In the genomic region with DNA sequence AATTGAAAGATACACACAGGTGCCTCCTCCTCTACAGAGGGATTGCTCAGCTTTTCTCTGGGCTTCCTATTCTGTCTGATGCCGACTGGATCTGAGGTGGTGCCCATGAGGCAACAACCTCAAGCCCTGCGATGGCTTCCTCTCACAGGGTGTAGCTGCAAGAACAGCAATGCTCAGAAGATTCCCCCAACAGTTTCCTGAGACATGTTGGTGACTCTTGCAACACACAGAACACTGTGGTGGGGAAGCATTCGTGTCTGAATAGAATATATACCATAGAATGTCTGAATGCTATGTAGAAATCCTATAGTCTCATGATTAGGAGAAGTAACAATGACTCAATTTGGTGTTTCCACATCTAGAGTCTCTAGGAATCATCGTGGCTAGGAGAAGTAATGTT, we compare ENCODE assay signal across 27 mouse cellular contexts. TPM values are rescaled to one million over a fixed set of nuclear protein-coding genes. Genes with fewer than 3 reads are reported as not detected.
"Had no signal": no experiment of that assay in that cellular context is flagged by ENCODE, and none has a peak within 500 bp of the region (broad histone marks: within the 10 kb centered on the region; RNA-seq: fewer than 3 reads in every experiment).

No protein-coding gene starts in this region.

- H3K27ac ChIP-seq: lung, embryonic 15.5 days; macrophage; midbrain, embryonic 12.5 days; neural tube, embryonic 13.5 days; neural tube, embryonic 15.5 days had no signal

- H3K4me1 ChIP-seq: lung, embryonic 15.5 days; midbrain, embryonic 12.5 days; neural tube, embryonic 13.5 days; neural tube, embryonic 15.5 days had no signal

- H3K4me3 ChIP-seq: lung, embryonic 15.5 days; megakaryocyte, embryonic 14.5 days; midbrain, embryonic 12.5 days; myocyte; neural tube, embryonic 13.5 days; neural tube, embryonic 15.5 days had no signal

- ATAC-seq: liver, postnatal 0 days; midbrain, embryonic 16.5 days had no signal

- H3K27me3 ChIP-seq: lung, embryonic 15.5 days; midbrain, embryonic 12.5 days; neural tube, embryonic 13.5 days; neural tube, embryonic 15.5 days had no signal

- H3K4me2 ChIP-seq: lung, embryonic 15.5 days; midbrain, embryonic 12.5 days; neural tube, embryonic 13.5 days; neural tube, embryonic 15.5 days had no signal

- H3K36me3 ChIP-seq: lung, embryonic 15.5 days; midbrain, embryonic 12.5 days; neural tube, embryonic 13.5 days; neural tube, embryonic 15.5 days had no signal

- DNase-seq: lung, adult 2 months; lung, postnatal 14 days; lung, postnatal 36 days; midbrain, embryonic 14.5 days; retina, postnatal 1 day; right cerebral cortex, adult 18-20 months; right cerebral cortex, postnatal 25 days; right cerebral cortex, postnatal 4 days; spleen, adult 18-20 months; thymus, adult 2 months; thymus, postnatal 25 days; thymus, postnatal 4 days had no signal

- H3K9ac ChIP-seq: liver, postnatal 0 days; lung, embryonic 15.5 days; midbrain, embryonic 12.5 days; neural tube, embryonic 13.5 days; neural tube, embryonic 15.5 days had no signal

RNA-seq across cellular contexts. Expression of a gene that starts 6.8 kb away (rescaled TPM):
- polyA plus RNA-seq: liver, postnatal 0 days; lung, adult 2 months; lung, embryonic 15.5 days; lung, postnatal 0 days; macrophage; midbrain, embryonic 12.5 days; midbrain, embryonic 14.5 days; midbrain, embryonic 16.5 days; myocyte; neural tube, embryonic 11.5 days; neural tube, embryonic 13.5 days; neural tube, embryonic 15.5 days; small intestine, adult 2 months; stomach, embryonic 14.5 days; stomach, embryonic 16.5 days; thymus, adult 2 months; urinary bladder, adult 2 months had no signal

RNA-seq across cellular contexts. Expression of a gene that starts 15.9 kb away (rescaled TPM):
- polyA plus RNA-seq: liver, postnatal 0 days; lung, adult 2 months; lung, embryonic 15.5 days; lung, postnatal 0 days; macrophage; midbrain, embryonic 12.5 days; midbrain, embryonic 14.5 days; midbrain, embryonic 16.5 days; myocyte; neural tube, embryonic 11.5 days; neural tube, embryonic 13.5 days; neural tube, embryonic 15.5 days; small intestine, adult 2 months; stomach, embryonic 14.5 days; stomach, embryonic 16.5 days; thymus, adult 2 months; urinary bladder, adult 2 months had no signal
